ENCODE assay signal across 8 mouse cellular contexts in genomic region chr1:182018397-182019265, GRCm38 (mm10). TPM values are rescaled to one million over a fixed set of nuclear protein-coding genes. Genes with fewer than 3 reads are reported as not detected.
DNase-seq lines count a peak whose midpoint lies in the region; ATAC-seq and TF ChIP-seq lines count a peak whose summit lies in the region.

No protein-coding gene starts in this region.

- no peak overlapping the region for H3K27ac ChIP-seq in brown adipose tissue, adult 24 weeks (replicated peaks; ENCODE audit: low read depth, low read length)
- H3K27ac ChIP-seq in forebrain, embryonic 16.5 days (ENCODE audit: low read length) = peak overlapping the region; percentile 98
- H3K27ac ChIP-seq in intestine, embryonic 14.5 days (ENCODE audit: low read depth) = peak overlapping the region; percentile 91
- peak overlapping the region; percentile 99 for H3K27ac ChIP-seq in limb, embryonic 12.5 days
- peak overlapping the region; percentile 98 for H3K27ac ChIP-seq in midbrain, postnatal 0 days (ENCODE audit: low read depth, low read length)

- H3K4me1 ChIP-seq in brown adipose tissue, adult 24 weeks (ENCODE audit: control insufficient read depth, insufficient read depth, insufficient read length, low read length) = no peaks in the 10 kb centered on the region
- peaks cover 25% of the 10 kb centered on the region for H3K4me1 ChIP-seq in forebrain, embryonic 16.5 days (replicated peaks; ENCODE audit: control insufficient read depth, insufficient read depth, low read length)
- peaks cover 23% of the 10 kb centered on the region for H3K4me1 ChIP-seq in intestine, embryonic 14.5 days (replicated peaks; ENCODE audit: control insufficient read depth, insufficient read depth, low read length)
- H3K4me1 ChIP-seq in limb, embryonic 12.5 days (replicated peaks) = peaks cover 13% of the 10 kb centered on the region
- no peaks in the 10 kb centered on the region; the same call in 1 of the 2 replicates for H3K4me1 ChIP-seq in midbrain, postnatal 0 days (ENCODE audit: insufficient read depth, low read length)

- H3K4me2 ChIP-seq in forebrain, embryonic 16.5 days (ENCODE audit: low read length) = peak overlapping the region; percentile 56
- peak overlapping the region; percentile 84 for H3K4me2 ChIP-seq in intestine, embryonic 14.5 days (ENCODE audit: low read length)
- peak overlapping the region; percentile 74 for H3K4me2 ChIP-seq in limb, embryonic 12.5 days
- peak overlapping the region; percentile 60 for H3K4me2 ChIP-seq in midbrain, postnatal 0 days (ENCODE audit: low read depth, low read length, poor library complexity, severe bottlenecking)

- no peaks in the 10 kb centered on the region for H3K36me3 ChIP-seq in forebrain, embryonic 16.5 days (ENCODE audit: control insufficient read depth, insufficient read depth)
- no peaks in the 10 kb centered on the region for H3K36me3 ChIP-seq in intestine, embryonic 14.5 days (ENCODE audit: control insufficient read depth, insufficient read depth, low read length)
- H3K36me3 ChIP-seq in limb, embryonic 12.5 days = peaks cover 9% of the 10 kb centered on the region; the same call in 1 of the 2 replicates
- no peaks in the 10 kb centered on the region for H3K36me3 ChIP-seq in midbrain, postnatal 0 days (ENCODE audit: insufficient read depth, low read length)

- peak; percentile 41 for DNase-seq in layer of hippocampus, adult 11-12 months (ENCODE audit: low spot score)
- DNase-seq in layer of hippocampus, adult 9-10 months (ENCODE audit: low spot score) = no peak
- peak; percentile 79 for DNase-seq in intestine, embryonic 14.5 days (ENCODE audit: low spot score)
- peak; percentile 71 for DNase-seq in midbrain, postnatal 0 days (ENCODE audit: low spot score)
- DNase-seq in thymus, postnatal 25 days = peak; percentile 3

- no peaks in the 10 kb centered on the region for H3K9me3 ChIP-seq in forebrain, embryonic 16.5 days (ENCODE audit: control insufficient read depth, low read length)
- H3K9me3 ChIP-seq in intestine, embryonic 14.5 days (ENCODE audit: control insufficient read depth, low read length) = no peaks in the 10 kb centered on the region
- no peaks in the 10 kb centered on the region for H3K9me3 ChIP-seq in limb, embryonic 12.5 days
- H3K9me3 ChIP-seq in midbrain, postnatal 0 days (ENCODE audit: low read length) = no peaks in the 10 kb centered on the region

- TF ChIP-seq CTCF in midbrain, postnatal 0 days (IDR thresholded peaks at IDR 0.05) = no peak

- no peaks in the 10 kb centered on the region for H3K27me3 ChIP-seq in forebrain, embryonic 16.5 days (replicated peaks; ENCODE audit: control insufficient read depth, insufficient read depth, low read length)
- H3K27me3 ChIP-seq in intestine, embryonic 14.5 days (replicated peaks; ENCODE audit: control insufficient read depth, insufficient read depth, low read length) = no peaks in the 10 kb centered on the region
- H3K27me3 ChIP-seq in limb, embryonic 12.5 days = no peaks in the 10 kb centered on the region
- H3K27me3 ChIP-seq in midbrain, postnatal 0 days (ENCODE audit: insufficient read depth, low read length) = no peaks in the 10 kb centered on the region

- ATAC-seq in forebrain, embryonic 16.5 days = peak; percentile 24
- ATAC-seq in intestine, embryonic 14.5 days (replicated peaks; ENCODE audit: low FRiP score, low TSS enrichment, low read depth) = peak; percentile 34
- peak; percentile 53 for ATAC-seq in limb, embryonic 12.5 days (ENCODE audit: insufficient number of reproducible peaks, insufficient read depth, low FRiP score, low TSS enrichment, low read depth)
- no peak for ATAC-seq in midbrain, postnatal 0 days (ENCODE audit: low FRiP score)

- peak overlapping the region; percentile 77 for H3K4me3 ChIP-seq in brown adipose tissue, adult 24 weeks (ENCODE audit: insufficient read depth, low read depth, low read length)
- peak overlapping the region; percentile 79 for H3K4me3 ChIP-seq in forebrain, embryonic 16.5 days (replicated peaks; ENCODE audit: low read length)
- H3K4me3 ChIP-seq in intestine, embryonic 14.5 days (ENCODE audit: low read depth, low read length) = peak overlapping the region; percentile 67
- H3K4me3 ChIP-seq in limb, embryonic 12.5 days (replicated peaks) = peak overlapping the region; percentile 91
- H3K4me3 ChIP-seq in midbrain, postnatal 0 days (ENCODE audit: low read depth, low read length) = peak overlapping the region; percentile 93

- peak overlapping the region; percentile 94 for H3K9ac ChIP-seq in forebrain, embryonic 16.5 days (replicated peaks; ENCODE audit: low read depth, low read length)
- peak overlapping the region; percentile 96 for H3K9ac ChIP-seq in intestine, embryonic 14.5 days (ENCODE audit: low read length)
- peak overlapping the region; percentile 99 for H3K9ac ChIP-seq in limb, embryonic 12.5 days (replicated peaks)
- peak overlapping the region; percentile 87 for H3K9ac ChIP-seq in midbrain, postnatal 0 days (replicated peaks; ENCODE audit: low read length, poor library complexity, severe bottlenecking)

- WGBS in forebrain, embryonic 16.5 days = under 1% methylated on average over 29 of the region's 29 CpGs
- WGBS in intestine, embryonic 14.5 days = under 1% methylated on average over 29 of the region's 29 CpGs
- WGBS in limb, embryonic 12.5 days = 2% methylated on average over 29 of the region's 29 CpGs
- WGBS in midbrain, postnatal 0 days = under 1% methylated on average over 29 of the region's 29 CpGs

RNA-seq across cellular contexts. Expression of gene Enah, which starts 1.2 kb away (rescaled TPM):
- polyA plus RNA-seq in brown adipose tissue, adult 24 weeks (2012; ENCODE audit: insufficient read depth, insufficient read length, missing spikeins) = 5.5 and 8.0 TPM in 2 replicates
- polyA plus RNA-seq in forebrain, embryonic 16.5 days (2015; fragmentation: Nextera tagmentation; extraction: Ambion mirVana) = 28.0 and 35.6 TPM in 2 replicates
- polyA plus RNA-seq in intestine, embryonic 14.5 days (2014; fragmentation: Nextera tagmentation; extraction: Ambion mirVana) = 24.4 and 24.9 TPM in 2 replicates
- polyA plus RNA-seq in limb, embryonic 12.5 days (2016; fragmentation: Nextera tagmentation; extraction: Ambion mirVana) = 30.6 and 31.6 TPM in 2 replicates
- 78.0 and 84.2 TPM in 2 replicates for total RNA-seq in midbrain, postnatal 0 days (2014; rRNA removed)
- 16.8 and 23.0 TPM in 2 replicates for polyA plus RNA-seq in midbrain, postnatal 0 days (2015; fragmentation: Nextera tagmentation; extraction: Ambion mirVana)
